Mouse (Mus musculus) adrenal gland, adult 2 months (tissue): ENCODE measurements around the gene Hip1. TPM values are rescaled to one million over a fixed set of nuclear protein-coding genes. Genes with fewer than 3 reads are reported as not detected.

Source experiments
- DNase-seq: peaks from one replicate; pipeline ENCODE4 v3.0.0; 2021
- microRNA-seq, 2 experiments: library from miRNA; unstranded; fragments of <30 nt; microRNA quantifications; one replicate each; pipeline ENCODE4 v1.2.0; 2021
- polyA plus RNA-seq: library from polyadenylated mRNA; depleted of rRNA; stranded (reverse); fragments of >200 nt; gene quantifications from 2 replicates; pipeline ENCODE4 v1.2.3, GENCODE M21; 2012; rRNA removed
- total RNA-seq, 2 experiments: library from RNA; stranded (reverse); gene quantifications; 2 replicates each; pipeline ENCODE4 v1.2.3; 2021

Gene Hip1
- total and polyA plus RNA-seq, 3 experiments = 17.2 to 26.7 (median 20.5) TPM

DNA sequence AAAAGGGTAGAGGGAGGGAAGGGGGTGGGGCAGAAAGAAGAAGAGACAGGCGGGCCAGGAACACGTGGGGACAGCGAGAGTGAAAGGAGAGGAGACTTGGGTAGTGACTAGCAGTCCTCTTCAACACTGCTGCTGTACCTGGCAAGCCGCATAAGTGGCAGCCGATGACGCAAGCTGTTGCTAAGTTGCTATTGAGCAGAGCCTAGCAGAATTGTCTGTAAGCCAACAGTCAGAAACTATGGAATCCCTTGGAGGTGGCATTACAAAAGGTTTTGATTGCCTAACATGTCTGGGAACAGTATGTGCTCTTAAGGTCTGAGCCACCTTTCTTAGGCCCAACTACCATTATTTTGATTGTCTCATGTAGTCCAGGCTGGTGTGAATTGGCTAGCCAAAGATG lies 176.6 kb downstream of the Hip1 start:
- DNase-seq = no peak

GRCm38 (mm10) chr5:135367841-135368240 lies 177.1 kb downstream of the Hip1 start:
- DNase-seq = no peak

DNA sequence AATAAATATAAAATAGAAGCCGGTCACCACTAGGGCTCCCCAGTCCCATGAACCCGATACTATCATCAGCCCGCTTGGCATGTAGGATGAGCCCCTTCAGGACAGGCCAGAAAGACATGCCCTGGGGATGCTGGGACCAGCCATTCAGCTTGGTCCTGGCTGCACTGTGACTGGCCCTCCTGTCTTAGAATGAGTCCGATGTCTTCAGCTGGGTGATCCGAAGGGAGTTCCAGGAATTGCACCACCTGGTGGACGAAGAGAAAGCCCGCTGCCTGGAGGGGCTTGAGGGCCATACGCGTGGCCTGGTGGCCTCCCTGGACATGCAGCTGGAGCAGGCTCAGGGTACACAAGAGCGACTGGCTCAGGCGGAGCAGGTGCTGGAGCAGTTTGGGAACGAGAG lies 181.4 kb downstream of the Hip1 start:
- DNase-seq = peak; percentile 27

DNA sequence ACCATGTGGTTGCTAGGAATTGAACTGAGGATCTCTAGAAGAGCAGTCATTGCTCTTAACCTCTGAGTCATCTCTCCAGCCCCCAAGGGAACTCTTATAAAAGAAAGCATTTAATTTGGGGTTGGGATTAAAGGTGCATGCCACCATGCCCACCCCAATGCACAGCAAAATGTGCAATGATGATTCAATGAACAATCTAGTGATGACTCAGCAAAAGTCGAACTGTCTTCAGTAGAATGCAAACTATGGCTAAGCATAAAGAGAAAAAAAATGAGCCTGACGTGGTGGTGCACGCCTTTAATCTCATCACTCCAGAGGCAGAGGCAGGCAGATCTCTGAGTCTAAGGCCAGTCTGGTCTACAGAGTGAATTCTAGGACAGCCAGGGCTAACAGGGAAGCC lies 182.3 kb downstream of the Hip1 start:
- DNase-seq = no peak

DNA sequence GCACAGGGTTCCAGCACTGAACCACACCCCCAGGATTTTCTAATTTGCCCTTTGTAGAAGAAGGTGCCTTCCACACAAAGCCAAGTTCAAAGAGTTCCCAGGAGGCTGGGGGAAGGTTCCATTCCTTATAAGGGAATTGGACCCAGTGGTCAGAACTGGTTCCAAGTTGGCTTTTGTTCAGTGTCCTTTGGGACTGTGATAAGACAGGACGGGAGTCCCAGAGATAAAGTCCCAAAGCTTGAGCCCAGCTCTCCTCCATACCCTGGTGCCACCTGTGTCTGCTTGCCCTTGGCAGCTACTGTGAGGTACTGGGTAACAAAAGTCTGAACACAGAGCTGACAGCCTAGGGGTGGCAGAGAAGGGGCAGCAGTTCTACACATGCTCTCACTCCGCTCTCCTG lies 185.1 kb downstream of the Hip1 start:
- peak; percentile 60 for DNase-seq

DNA sequence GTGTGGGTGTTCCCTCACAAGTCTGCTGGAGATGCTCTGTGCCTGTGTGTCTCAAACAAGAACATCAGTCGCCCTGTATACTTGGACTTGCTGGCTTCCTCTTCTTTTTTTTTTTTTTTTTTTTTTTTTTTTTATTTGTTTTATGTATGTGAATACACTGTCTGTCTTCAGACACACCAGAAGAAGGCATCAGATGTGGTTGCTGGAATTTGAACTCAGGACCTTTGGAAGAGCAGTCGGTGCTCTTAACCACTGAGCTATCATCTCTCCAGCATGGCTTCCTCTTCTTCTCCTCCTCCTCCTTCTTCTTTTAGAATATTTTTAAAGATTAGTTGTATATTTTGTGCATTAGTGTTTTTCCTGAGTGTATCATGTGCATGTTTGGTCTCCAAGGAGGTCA lies 187.4 kb downstream of the Hip1 start:
- DNase-seq = no peak

Small RNA genes within 50 kb of the gene (microRNA-seq; reads per million reads assigned to microRNA genes)
- 0.41 to 0.66 reads per million in 2 experiments for gene Mir7033

Other genes starting within 250 kb of the Hip1 start
- not detected for gene Fkbp6, start 195.1 kb downstream of the Hip1 start, total RNA-seq
- 0.08 TPM in 1 of 2 replicates, not detected in the other for gene Fkbp6, start 195.1 kb downstream of the Hip1 start, polyA plus RNA-seq
- not detected for gene Trim50, start 191.8 kb downstream of the Hip1 start, total RNA-seq
- 0.09 TPM in 1 of 2 replicates, not detected in the other for gene Trim50, start 191.8 kb downstream of the Hip1 start, polyA plus RNA-seq
- gene Nsun5, start 175.2 kb downstream of the Hip1 start, total RNA-seq = 10 to 100 TPM; 16.8 to 23.0 TPM
- gene Nsun5, start 175.2 kb downstream of the Hip1 start, polyA plus RNA-seq = 34.1 and 35.0 TPM in 2 replicates
- 10 to 100 TPM; 18.7 to 23.3 TPM for gene Pom121, start 150.6 kb downstream of the Hip1 start, total RNA-seq
- gene Pom121, start 150.6 kb downstream of the Hip1 start, polyA plus RNA-seq = 32.7 and 36.3 TPM in 2 replicates
- gene Ccl26, start 18.4 kb upstream of the Hip1 start, total RNA-seq = not detected
- not detected in 2 replicates for gene Ccl26, start 18.4 kb upstream of the Hip1 start, polyA plus RNA-seq
- gene Ccl24, start 27.9 kb upstream of the Hip1 start, total RNA-seq = 1 to 10 TPM; 1.9 to 2.0 TPM
- 0.88 and 2.0 TPM in 2 replicates for gene Ccl24, start 27.9 kb upstream of the Hip1 start, polyA plus RNA-seq
- 10 to 100 TPM; 37.5 to 46.0 TPM for gene Rhbdd2, start 87.5 kb upstream of the Hip1 start, total RNA-seq
- gene Rhbdd2, start 87.5 kb upstream of the Hip1 start, polyA plus RNA-seq = 58.3 and 75.0 TPM in 2 replicates
- gene Por, start 124.9 kb upstream of the Hip1 start, total RNA-seq = 100 to 1,000 TPM; 265 to 364 TPM
- 371 and 563 TPM in 2 replicates for gene Por, start 124.9 kb upstream of the Hip1 start, polyA plus RNA-seq
- gene Tmem120a, start 199.3 kb upstream of the Hip1 start, total RNA-seq = 10 to 100 TPM; 40.8 to 80.5 TPM
- gene Tmem120a, start 199.3 kb upstream of the Hip1 start, polyA plus RNA-seq = 60.0 and 87.2 TPM in 2 replicates
- under 1 TPM; 0.32 to 0.52 TPM for gene Styxl1, start 233.3 kb upstream of the Hip1 start, total RNA-seq
- gene Styxl1, start 233.3 kb upstream of the Hip1 start, polyA plus RNA-seq = 0.29 and 0.48 TPM in 2 replicates
- 100 to 1,000 TPM; 593 to 606 TPM for gene Mdh2, start 233.4 kb upstream of the Hip1 start, total RNA-seq
- 1,232 and 1,278 TPM in 2 replicates for gene Mdh2, start 233.4 kb upstream of the Hip1 start, polyA plus RNA-seq